Mouse (Mus musculus): ENCODE data around the gene C87436.

The C87436 gene

DNA sequence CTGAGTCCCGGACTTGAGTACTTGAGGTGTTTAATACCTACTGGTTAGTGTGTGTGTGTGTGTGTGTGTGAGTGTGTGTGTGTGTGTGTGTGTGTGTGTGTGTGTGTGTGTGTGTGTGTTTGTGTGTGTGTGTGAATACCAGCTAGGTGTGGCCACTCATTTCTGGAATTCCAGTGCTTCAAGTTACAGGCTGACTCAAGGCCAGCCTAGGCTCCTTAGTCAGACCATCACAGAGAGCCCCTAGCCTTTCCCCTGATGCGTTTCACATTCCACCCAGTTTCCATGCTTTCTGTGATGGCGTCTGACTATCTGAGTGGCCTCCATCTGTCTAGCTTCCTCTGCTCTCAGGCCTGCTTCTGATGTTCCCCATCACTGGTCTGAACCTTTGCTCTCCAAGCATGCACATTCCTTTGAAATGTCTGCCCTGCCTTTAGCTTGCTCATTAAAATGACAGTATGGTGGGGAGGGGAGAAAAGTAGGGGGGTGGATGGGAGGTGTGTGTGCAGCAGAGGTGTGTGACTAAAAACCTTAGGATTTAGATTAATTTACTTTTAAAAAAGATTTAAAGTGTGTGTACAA, 81.7 kb downstream of the C87436 start:
- DNase-seq: no peak

- DNase-seq: peak; percentile 16
Measured at GRCm38 (mm10) chr6:86522001-86522911, 84.1 kb downstream of the C87436 start.
